Mouse (Mus musculus): ENCODE results near the gene Skap1.

DNA sequence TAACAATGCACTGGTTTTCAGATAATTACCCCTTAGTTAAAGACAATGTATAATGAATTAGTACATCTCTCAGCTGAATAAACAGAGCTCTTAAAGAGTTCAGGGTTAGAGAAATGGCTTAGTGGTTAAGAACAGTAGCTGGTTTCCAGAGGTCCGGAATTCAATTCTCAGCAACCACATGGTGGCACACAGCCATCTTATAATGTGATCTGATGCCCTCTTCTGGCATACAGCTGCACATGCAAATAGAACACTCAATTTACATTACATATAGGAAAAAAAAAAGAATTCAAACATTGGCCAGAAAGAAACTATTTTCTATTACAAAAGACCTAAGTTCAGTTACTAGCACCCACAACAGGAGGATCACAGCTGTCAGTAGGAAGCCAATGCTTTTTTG lies 332.2 kb downstream of the Skap1 start:
- TF ChIP-seq CTCF (conservative IDR thresholded peaks at IDR 0.05; ENCODE audit: insufficient read depth, insufficient read length, low read depth, low read length) (0 out of 2 replicates have a peak, but pooled peaks have one; percentile 14), POLR2A (IDR thresholded peaks at IDR 0.05; ENCODE audit: low read depth, low read length) (no peak)
